Mouse (Mus musculus): ENCODE results near the gene Adamts13. TPM values are rescaled to one million over a fixed set of nuclear protein-coding genes. Genes with fewer than 3 reads are reported as not detected.

Gene Adamts13
- polyA plus RNA-seq, 1 experiment: 0.16 TPM

- no peak overlapping the region for H3K27ac ChIP-seq (ENCODE audit: insufficient read depth, low read depth, low read length)
- TF ChIP-seq CTCF (IDR thresholded peaks at IDR 0.05; ENCODE audit: low read depth, low read length): no peak
- no peak for TF ChIP-seq POLR2A (IDR thresholded peaks at IDR 0.05; ENCODE audit: borderline replicate concordance, low read depth, low read length)
- no peaks in the 10 kb centered on the region for H3K4me1 ChIP-seq (ENCODE audit: control insufficient read depth, insufficient read depth, low read length)
- no peak overlapping the region for H3K4me3 ChIP-seq (ENCODE audit: insufficient read depth, low read length)
These were observed 71.0 kb downstream of the Adamts13 start for GRCm38 (mm10) chr2:27044166-27044565.

GRCm38 (mm10) chr2:27044641-27045040 is 71.4 kb downstream of the Adamts13 start:
- H3K4me3 ChIP-seq (ENCODE audit: insufficient read depth, low read length): no peak overlapping the region
- TF ChIP-seq CTCF (IDR thresholded peaks at IDR 0.05; ENCODE audit: low read depth, low read length): no peak
- no peak for TF ChIP-seq POLR2A (IDR thresholded peaks at IDR 0.05; ENCODE audit: borderline replicate concordance, low read depth, low read length)
- no peak overlapping the region for H3K27ac ChIP-seq (ENCODE audit: insufficient read depth, low read depth, low read length)
- no peaks in the 10 kb centered on the region for H3K4me1 ChIP-seq (ENCODE audit: control insufficient read depth, insufficient read depth, low read length)

- Histone ChIP-seq H3K4me1 (ENCODE audit: control insufficient read depth, insufficient read depth, low read length) (no peaks in the 10 kb centered on the region), H3K27ac (ENCODE audit: insufficient read depth, low read depth, low read length) (no peak overlapping the region), H3K4me3 (ENCODE audit: insufficient read depth, low read length) (no peak overlapping the region)
- TF ChIP-seq POLR2A (IDR thresholded peaks at IDR 0.05; ENCODE audit: borderline replicate concordance, low read depth, low read length): no peak
- no peak for TF ChIP-seq CTCF (IDR thresholded peaks at IDR 0.05; ENCODE audit: low read depth, low read length)
These were observed 73.0 kb downstream of the Adamts13 start for GRCm38 (mm10) chr2:27045979-27046770.

GRCm38 (mm10) chr2:27049408-27049807 is 76.2 kb downstream of the Adamts13 start:
- TF ChIP-seq CTCF (IDR thresholded peaks at IDR 0.05; ENCODE audit: low read depth, low read length) (no peak), POLR2A (IDR thresholded peaks at IDR 0.05; ENCODE audit: borderline replicate concordance, low read depth, low read length) (no peak)
- H3K4me3 ChIP-seq (ENCODE audit: insufficient read depth, low read length): no peak overlapping the region
- H3K4me1 ChIP-seq (ENCODE audit: control insufficient read depth, insufficient read depth, low read length): no peaks in the 10 kb centered on the region

GRCm38 (mm10) chr2:27058251-27058650 is 85.0 kb downstream of the Adamts13 start:
- Histone ChIP-seq H3K4me3 (ENCODE audit: insufficient read depth, low read length) (no peak overlapping the region), H3K27ac (ENCODE audit: insufficient read depth, low read depth, low read length) (no peak overlapping the region), H3K4me1 (ENCODE audit: control insufficient read depth, insufficient read depth, low read length) (no peaks in the 10 kb centered on the region)
- TF ChIP-seq CTCF (IDR thresholded peaks at IDR 0.05; ENCODE audit: low read depth, low read length) (no peak), POLR2A (IDR thresholded peaks at IDR 0.05; ENCODE audit: borderline replicate concordance, low read depth, low read length) (no peak)

More at GRCm38 (mm10) chr2:27049408-27049807, 76.2 kb downstream of the Adamts13 start:
- no peak overlapping the region for H3K27ac ChIP-seq (ENCODE audit: insufficient read depth, low read depth, low read length)

- no peak for TF ChIP-seq POLR2A (IDR thresholded peaks at IDR 0.05; ENCODE audit: borderline replicate concordance, low read depth, low read length)
- no peak for TF ChIP-seq CTCF (IDR thresholded peaks at IDR 0.05; ENCODE audit: low read depth, low read length)
- Histone ChIP-seq H3K27ac (ENCODE audit: insufficient read depth, low read depth, low read length) (no peak overlapping the region), H3K4me1 (ENCODE audit: control insufficient read depth, insufficient read depth, low read length) (no peaks in the 10 kb centered on the region), H3K4me3 (ENCODE audit: insufficient read depth, low read length) (no peak overlapping the region)
These were observed 85.5 kb downstream of the Adamts13 start for GRCm38 (mm10) chr2:27058751-27059150.

GRCm38 (mm10) chr2:27059187-27059586 is 86.0 kb downstream of the Adamts13 start:
- Histone ChIP-seq H3K4me3 (ENCODE audit: insufficient read depth, low read length) (no peak overlapping the region), H3K4me1 (ENCODE audit: control insufficient read depth, insufficient read depth, low read length) (no peaks in the 10 kb centered on the region), H3K27ac (ENCODE audit: insufficient read depth, low read depth, low read length) (no peak overlapping the region)
- TF ChIP-seq POLR2A (IDR thresholded peaks at IDR 0.05; ENCODE audit: borderline replicate concordance, low read depth, low read length) (no peak), CTCF (IDR thresholded peaks at IDR 0.05; ENCODE audit: low read depth, low read length) (no peak)

Other genes starting within 250 kb of the Adamts13 start
- gene Abo, start 108.4 kb upstream of the Adamts13 start, polyA plus RNA-seq (2012; ENCODE audit: insufficient read depth, insufficient read length, missing spikeins): not detected in 2 replicates
- 30.9 and 32.0 TPM in 2 replicates for gene Surf6, start 70.5 kb upstream of the Adamts13 start, polyA plus RNA-seq (2012; ENCODE audit: insufficient read depth, insufficient read length, missing spikeins)
- 46.0 and 53.0 TPM in 2 replicates for gene Med22, start 62.7 kb upstream of the Adamts13 start, polyA plus RNA-seq (2012; ENCODE audit: insufficient read depth, insufficient read length, missing spikeins)
- gene Rpl7a, start 62.7 kb upstream of the Adamts13 start, polyA plus RNA-seq (2012; ENCODE audit: insufficient read depth, insufficient read length, missing spikeins): 400 and 420 TPM in 2 replicates
- gene Surf2, start 57.0 kb upstream of the Adamts13 start, polyA plus RNA-seq (2012; ENCODE audit: insufficient read depth, insufficient read length, missing spikeins): 38.4 and 46.6 TPM in 2 replicates
- gene Surf1, start 56.9 kb upstream of the Adamts13 start, polyA plus RNA-seq (2012; ENCODE audit: insufficient read depth, insufficient read length, missing spikeins): 91.1 and 97.9 TPM in 2 replicates
- 144 and 151 TPM in 2 replicates for gene Surf4, start 39.5 kb upstream of the Adamts13 start, polyA plus RNA-seq (2012; ENCODE audit: insufficient read depth, insufficient read length, missing spikeins)
- 2.5 TPM in 2 replicates for gene Stkld1, start 39.4 kb upstream of the Adamts13 start, polyA plus RNA-seq (2012; ENCODE audit: insufficient read depth, insufficient read length, missing spikeins)
- gene Rexo4, start 9.0 kb upstream of the Adamts13 start, polyA plus RNA-seq (2012; ENCODE audit: insufficient read depth, insufficient read length, missing spikeins): 57.9 and 62.1 TPM in 2 replicates
- 20.1 and 24.2 TPM in 2 replicates for gene Cacfd1, start 36.5 kb downstream of the Adamts13 start, polyA plus RNA-seq (2012; ENCODE audit: insufficient read depth, insufficient read length, missing spikeins)
- 24.5 and 26.9 TPM in 2 replicates for gene Slc2a6, start 54.6 kb downstream of the Adamts13 start, polyA plus RNA-seq (2012; ENCODE audit: insufficient read depth, insufficient read length, missing spikeins)
- gene Mymk, start 98.8 kb downstream of the Adamts13 start, polyA plus RNA-seq (2012; ENCODE audit: insufficient read depth, insufficient read length, missing spikeins): not detected in 2 replicates
- gene Adamtsl2, start 106.0 kb downstream of the Adamts13 start, polyA plus RNA-seq (2012; ENCODE audit: insufficient read depth, insufficient read length, missing spikeins): not detected in 2 replicates
- gene Fam163b, start 169.1 kb downstream of the Adamts13 start, polyA plus RNA-seq (2012; ENCODE audit: insufficient read depth, insufficient read length, missing spikeins): not detected in 2 replicates
- not detected in 2 replicates for gene Dbh, start 191.8 kb downstream of the Adamts13 start, polyA plus RNA-seq (2012; ENCODE audit: insufficient read depth, insufficient read length, missing spikeins)